Mouse (Mus musculus) neural tube, embryonic 10.5 days (tissue): Measurements from ENCODE around the gene Batf.
A peak's percentile ranks its signal among the peaks of the same experiment; 100 is the strongest.
"Not testable (repeated sequence)": the region's sequence is repeated elsewhere in the genome, so short reads cannot be mapped to it uniquely, and the experiment has no call there.

Experiments
- DNase-seq: peaks from one replicate; pipeline ENCODE4 v3.0.0-alpha.2; 2017; ENCODE audit warnings: low spot score; ENCODE audit errors: extremely low spot score

The Batf gene

DNA sequence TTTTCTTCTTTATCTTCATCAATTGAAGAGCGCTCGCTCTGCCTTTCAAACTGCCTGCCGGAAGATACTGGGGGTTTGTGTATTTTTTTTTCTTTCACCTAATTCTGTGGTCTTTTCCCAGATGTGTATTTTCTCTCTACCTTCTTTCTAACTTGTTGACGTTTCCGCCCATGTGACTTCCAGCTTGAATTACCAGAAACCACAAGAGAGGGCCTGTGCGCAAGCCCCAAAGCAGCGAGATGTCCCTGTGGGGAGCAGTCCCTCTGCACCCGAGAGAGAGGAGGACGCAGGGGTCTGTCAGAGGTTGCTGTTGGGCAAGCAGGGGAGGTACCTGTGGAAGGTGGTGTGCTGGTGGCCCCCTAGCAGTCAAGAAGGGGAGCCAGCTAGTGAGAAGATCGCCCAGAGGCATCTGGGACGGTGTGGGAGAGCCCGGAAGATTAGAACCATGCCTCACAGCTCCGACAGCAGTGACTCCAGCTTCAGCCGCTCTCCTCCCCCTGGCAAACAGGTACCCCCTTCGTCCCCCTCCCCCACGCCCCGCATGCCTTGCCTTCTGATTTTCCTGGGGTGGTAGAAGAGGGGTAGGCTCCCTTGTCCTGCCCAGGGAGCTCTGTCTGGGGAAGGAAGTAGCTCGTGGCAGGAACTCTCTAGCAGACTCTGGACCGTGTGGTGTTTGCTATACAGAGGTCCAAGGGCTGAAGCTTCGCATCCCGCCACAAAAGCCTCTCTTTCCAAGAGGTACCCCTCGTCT, at the start of gene Batf:
Gene Batf, plus strand, starts transcription at position 204 of the 751 bp plus-strand sequence.
- DNase-seq = no peak

- no peak for DNase-seq
These were observed 48.5 kb upstream of the Batf start for GRCm38 (mm10) chr12:85637932-85638331.

GRCm38 (mm10) chr12:85638541-85639325, 47.7 kb upstream of the Batf start:
- DNase-seq = no peak

DNA sequence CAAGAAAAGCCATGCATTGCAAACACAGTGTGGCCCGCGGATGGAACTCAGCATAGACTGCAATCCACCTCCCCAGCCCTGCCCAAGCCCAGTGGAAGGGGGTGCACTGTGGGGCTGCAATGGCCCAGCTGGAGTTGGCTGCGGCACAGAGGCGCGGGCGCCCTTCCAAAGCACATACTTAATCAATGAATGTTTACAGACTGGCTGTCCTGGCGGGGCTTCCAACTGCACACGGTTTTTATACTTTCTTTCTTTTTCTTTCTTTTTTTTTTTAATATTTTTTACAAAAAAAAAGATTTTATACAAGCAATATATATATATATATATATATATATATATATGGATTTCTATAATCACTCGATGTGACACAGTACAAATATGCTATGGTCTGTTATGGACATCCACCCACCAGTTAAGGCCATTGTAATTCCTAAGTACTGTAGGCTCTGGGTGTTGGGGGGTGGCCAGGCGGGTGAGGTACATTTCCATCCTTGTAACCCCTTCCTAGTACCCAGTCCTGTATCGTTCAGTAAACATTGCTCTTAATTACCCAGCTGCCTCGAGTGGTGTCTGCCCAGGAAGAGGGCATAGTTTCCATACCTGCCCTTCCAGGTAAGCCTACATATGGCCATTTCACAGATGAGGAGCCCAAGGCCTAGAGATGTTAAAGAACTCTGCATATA, 47.0 kb upstream of the Batf start:
- DNase-seq = no peak

GRCm38 (mm10) chr12:85640852-85641563, 45.5 kb upstream of the Batf start:
- no peak for DNase-seq

- DNase-seq = no peak
These were observed 44.9 kb upstream of the Batf start for GRCm38 (mm10) chr12:85641564-85641931.

DNA sequence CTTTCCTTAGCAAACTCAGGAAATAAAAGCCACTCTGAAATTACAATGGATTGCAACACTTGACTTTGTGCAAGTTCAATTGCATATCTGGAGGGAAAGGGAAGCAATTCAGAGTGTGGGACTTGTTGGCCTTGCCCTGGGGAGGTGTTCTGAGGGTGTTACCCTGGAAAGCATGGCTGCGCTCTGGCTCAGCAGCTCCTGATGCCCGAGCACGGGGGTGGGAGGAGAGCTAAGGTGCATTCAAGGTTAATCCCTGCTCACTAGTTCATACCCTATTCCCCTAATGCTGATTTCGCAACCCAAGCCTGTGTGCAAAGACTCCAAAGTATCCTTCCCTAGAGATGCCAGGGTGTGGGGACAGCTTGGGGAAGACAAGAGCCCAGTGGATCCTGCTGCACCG, 42.7 kb upstream of the Batf start:
- no peak for DNase-seq

GRCm38 (mm10) chr12:85645664-85646063, 40.8 kb upstream of the Batf start:
- DNase-seq = no peak

GRCm38 (mm10) chr12:85647346-85647745, 39.1 kb upstream of the Batf start:
- no peak for DNase-seq

DNA sequence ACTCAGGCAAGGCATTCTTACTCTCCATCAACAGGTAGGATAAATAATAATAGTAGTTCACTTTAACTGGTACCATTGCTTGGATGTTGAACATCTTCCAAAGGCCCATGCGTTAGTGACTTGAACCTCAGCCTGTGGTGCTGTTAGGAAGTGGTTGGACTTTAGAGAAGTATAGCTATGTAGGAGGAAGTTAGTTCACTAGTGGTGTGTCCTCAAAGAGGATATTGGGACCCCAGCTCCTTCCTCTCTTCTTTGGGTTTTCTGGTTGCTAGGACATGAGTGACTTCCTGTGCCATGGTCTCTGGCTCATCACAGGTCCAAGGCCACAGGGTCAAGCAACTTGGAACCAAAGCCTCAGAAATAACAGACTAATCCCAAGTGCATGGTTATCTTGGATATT, 38.5 kb upstream of the Batf start:
- DNase-seq = no peak

DNA sequence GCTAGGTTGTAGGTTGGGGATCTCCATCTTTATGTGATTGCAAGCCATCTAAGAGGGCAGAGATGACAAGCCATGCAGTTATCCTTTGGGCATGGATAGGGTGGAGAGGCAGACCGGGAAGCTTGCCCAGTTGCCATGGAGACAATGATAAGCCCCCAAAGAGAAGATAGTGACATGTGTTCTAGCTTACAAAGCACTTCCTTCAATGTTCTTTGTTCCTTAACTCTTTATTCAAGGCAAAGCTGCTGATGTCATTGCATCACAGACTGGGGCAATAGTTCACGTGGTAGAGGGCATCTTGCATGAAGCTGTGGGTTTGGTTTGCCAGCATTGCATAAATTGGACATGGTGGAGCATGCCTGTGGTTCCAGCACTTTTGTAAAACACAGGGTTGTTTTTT, 27.1 kb upstream of the Batf start:
- no peak for DNase-seq

DNA sequence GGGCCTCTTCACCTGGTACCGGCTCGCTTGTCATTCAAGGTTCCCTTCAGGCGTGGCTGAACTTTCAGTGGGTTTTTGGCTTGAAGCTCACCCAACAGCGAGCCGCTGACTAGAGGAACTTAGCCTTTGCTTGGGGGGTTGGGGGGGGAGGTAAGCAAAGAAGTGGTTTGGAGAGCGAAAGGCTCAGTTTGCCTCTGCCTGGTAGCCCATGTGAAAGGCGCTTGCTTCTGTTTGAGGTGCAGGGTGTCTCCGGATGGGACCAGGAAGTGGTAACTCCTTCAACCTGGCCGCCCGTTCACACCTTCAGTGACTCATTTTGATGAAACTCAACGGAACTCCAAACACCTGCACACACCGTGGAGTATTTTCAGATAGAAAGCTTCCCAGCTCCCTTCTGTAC, 25.6 kb upstream of the Batf start:
- no peak for DNase-seq

GRCm38 (mm10) chr12:85662232-85662631, 24.2 kb upstream of the Batf start:
- DNase-seq = not testable (repeated sequence)

- DNase-seq = peak; percentile 71
These were observed 23.6 kb upstream of the Batf start for GRCm38 (mm10) chr12:85662896-85663295.

DNA sequence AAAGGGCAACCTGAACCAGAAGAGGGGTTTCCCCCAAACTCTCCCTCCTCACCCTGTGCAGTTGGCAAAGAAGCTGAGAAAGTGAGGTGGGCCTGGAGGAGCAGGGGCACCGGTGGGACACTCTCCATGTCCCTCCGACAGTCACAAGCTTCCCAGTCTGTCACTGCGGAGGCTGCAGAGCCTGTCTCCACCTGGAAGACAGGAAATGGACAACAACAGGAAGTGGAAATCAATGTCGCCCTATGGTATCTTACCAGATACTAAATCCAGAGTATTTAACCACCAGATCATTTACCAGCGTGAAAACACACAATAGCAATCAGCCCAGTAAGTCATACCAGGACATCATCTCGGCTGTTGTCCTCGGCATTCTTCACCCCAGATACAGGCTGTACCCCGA, 20.4 kb upstream of the Batf start:
- DNase-seq = no peak

DNA sequence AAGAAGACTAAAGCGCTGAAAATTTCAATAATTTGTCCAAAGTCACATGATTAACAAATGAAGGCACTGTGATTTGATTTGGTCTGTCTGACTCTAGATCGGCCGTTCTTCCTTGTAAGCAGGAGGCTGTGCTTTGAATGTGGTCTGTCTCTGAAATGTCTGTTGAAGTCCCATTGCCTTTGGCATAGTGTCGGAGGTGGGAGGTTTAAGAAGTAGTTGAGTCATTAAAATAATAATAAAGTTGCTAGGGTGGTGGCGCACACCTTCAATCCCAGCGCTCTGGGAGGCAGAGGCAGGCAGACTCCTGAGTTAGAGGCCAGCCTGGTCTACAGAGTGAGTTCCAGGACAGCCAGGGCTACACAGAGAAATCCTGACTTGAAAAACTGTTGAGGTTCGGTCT, 19.4 kb upstream of the Batf start:
- DNase-seq = no peak

GRCm38 (mm10) chr12:85668696-85669095, 17.8 kb upstream of the Batf start:
- DNase-seq = no peak

DNA sequence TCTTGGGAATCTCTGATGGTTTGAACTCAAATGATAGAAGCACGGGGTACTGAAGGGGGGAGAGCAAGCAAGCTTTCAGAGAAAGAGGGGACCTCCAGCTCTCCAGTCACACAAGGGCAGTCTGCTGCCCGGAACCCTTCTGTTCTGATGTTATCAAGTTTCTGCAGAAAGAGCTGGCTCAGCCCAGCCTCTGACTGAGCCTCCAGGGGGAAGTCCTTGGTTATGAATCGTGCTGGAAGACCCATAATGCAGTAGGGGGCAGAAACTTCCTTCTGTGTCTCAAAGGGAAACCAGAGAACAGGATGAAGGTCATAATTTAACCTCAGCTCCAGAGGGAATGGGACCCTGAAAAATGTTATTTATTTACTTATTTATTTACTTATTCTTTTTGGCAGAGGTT, 16.4 kb upstream of the Batf start:
- no peak for DNase-seq

DNA sequence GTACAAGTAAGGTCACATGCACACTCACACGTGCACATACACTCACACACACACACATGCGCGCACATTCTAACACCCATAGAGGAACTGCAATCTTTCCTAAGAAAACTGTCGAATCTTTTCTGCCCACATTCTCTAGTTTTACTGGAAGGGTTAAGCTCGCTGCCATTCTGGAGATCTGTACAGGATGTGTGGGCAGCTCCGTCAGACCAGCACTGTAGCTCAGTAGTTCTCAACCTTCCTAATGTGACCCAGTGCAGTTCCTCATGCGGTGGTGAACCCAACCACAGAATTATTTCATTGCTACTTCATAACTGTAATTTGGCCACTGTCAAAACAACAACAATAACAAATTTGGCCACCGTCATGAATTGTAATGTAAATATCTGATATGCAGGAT, 12.6 kb upstream of the Batf start:
- no peak for DNase-seq

- DNase-seq = no peak
These were observed 7.4 kb upstream of the Batf start for GRCm38 (mm10) chr12:85679117-85679516.

DNA sequence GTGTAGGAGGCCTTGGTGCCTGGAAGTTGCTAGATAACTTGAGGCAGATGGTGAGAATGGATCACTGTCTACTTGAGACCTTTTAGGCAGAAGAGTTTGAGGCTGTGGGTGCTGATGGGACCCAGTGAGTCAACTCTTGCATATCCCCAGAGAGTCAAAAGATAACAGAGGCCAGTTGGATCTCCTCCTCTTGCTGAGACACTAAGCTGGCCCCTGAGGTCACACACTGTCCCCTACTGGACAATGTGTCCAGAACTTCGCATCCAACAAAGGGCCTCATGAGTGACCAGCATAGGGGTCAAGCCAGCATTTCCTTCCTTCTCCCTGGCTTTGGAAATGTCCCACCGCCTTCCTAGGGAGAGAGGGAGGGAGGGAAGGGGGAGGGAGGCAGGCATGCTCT, 6.7 kb upstream of the Batf start:
- DNase-seq = no peak

DNA sequence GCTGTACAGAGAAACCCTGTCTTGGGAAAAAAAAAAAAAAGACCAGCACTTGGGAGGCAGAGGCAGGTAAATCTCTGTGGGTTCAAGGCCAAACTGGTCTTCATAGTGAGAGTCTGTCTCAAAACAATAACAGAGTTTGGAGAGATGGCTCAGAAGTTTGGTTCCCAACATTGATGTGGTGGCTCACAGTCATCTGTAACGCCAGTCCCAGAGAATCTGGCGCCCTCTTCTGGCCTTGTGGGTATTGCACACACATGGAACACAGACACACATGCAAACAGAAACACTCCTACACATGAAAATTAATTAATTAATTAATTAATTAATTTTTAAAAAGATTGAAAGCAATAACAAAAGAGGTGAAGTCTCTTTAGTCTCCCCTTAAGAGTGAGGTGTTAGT, 4.1 kb upstream of the Batf start:
- DNase-seq = no peak
